Mouse (Mus musculus) hindbrain, embryonic 12.5 days (tissue): Measurements from ENCODE around the gene A430033K04Rik. TPM values are rescaled to one million over a fixed set of nuclear protein-coding genes. Genes with fewer than 3 reads are reported as not detected.

Source experiments
- microRNA-seq: library from miRNA; unstranded; fragments of <30 nt; microRNA quantifications from one replicate; pipeline ENCODE4, GENCODE M21; 2017
- polyA plus RNA-seq: library from polyadenylated mRNA; unstranded; fragments of >200 nt; fragmentation: Nextera tagmentation; extraction: Ambion mirVana; gene quantifications from 2 replicates; pipeline ENCODE4 v1.2.1, GENCODE M21; 2016

The A430033K04Rik gene
- polyA plus RNA-seq, 1 experiment from 2014 or later = 18.2 TPM

Small RNAs within 50 kb of the gene (microRNA-seq; reads per million reads assigned to microRNA genes)
- not detected for gene Gm24082

Other genes with a start within 250 kb of the A430033K04Rik start
- gene Zfp157, start 181.4 kb upstream of the A430033K04Rik start, polyA plus RNA-seq = 61.9 and 63.3 TPM in 2 replicates
- not detected in 2 replicates for gene 1700123K08Rik, start 58.1 kb upstream of the A430033K04Rik start, polyA plus RNA-seq
- gene Zfp68, start 3.1 kb upstream of the A430033K04Rik start, polyA plus RNA-seq = 84.2 and 89.4 TPM in 2 replicates
- gene Fam20c, start 131.7 kb downstream of the A430033K04Rik start, polyA plus RNA-seq = 44.1 and 45.8 TPM in 2 replicates
- 0.46 and 0.64 TPM in 2 replicates for gene Gm5294, start 197.2 kb downstream of the A430033K04Rik start, polyA plus RNA-seq